Mouse (Mus musculus) CH12.LX (cell line): ENCODE data around the gene Wdfy2.

Experiments
- CTCF ChIP-seq, 2 experiments: IDR thresholded peaks in 1 of 2; conservative IDR thresholded peaks in 1 of 2; 2 replicates each; pipeline ENCODE4 v1.5.1; 2011 to 2012; ENCODE audit warnings: low read depth in 2 of 2, low read length in 2 of 2, improper control_type of control experiment in 1 of 2, inconsistent platforms in 1 of 2, mild to moderate bottlenecking in 1 of 2, moderate library complexity in 1 of 2
- ELF1 ChIP-seq: IDR thresholded peaks from 2 replicates; pipeline ENCODE4 v1.6.1; 2014; ENCODE audit warnings: low read depth, mild to moderate bottlenecking, inconsistent platforms, low read length, improper control_type of control experiment
- GABPA ChIP-seq: IDR thresholded peaks from 2 replicates; pipeline ENCODE4 v1.6.1; 2012; ENCODE audit warnings: low read depth, low read length, improper control_type of control experiment, inconsistent platforms; ENCODE audit not compliant: insufficient replicate concordance
- PAX5 ChIP-seq: IDR thresholded peaks from 2 replicates; pipeline ENCODE4 v1.6.1; 2012; ENCODE audit warnings: low read length, inconsistent platforms, mixed read lengths
- POLR2A ChIP-seq: IDR thresholded peaks from 2 replicates; pipeline ENCODE4 v1.6.1; 2011; ENCODE audit warnings: low read depth, mild to moderate bottlenecking, improper control_type of control experiment, low read length

DNA sequence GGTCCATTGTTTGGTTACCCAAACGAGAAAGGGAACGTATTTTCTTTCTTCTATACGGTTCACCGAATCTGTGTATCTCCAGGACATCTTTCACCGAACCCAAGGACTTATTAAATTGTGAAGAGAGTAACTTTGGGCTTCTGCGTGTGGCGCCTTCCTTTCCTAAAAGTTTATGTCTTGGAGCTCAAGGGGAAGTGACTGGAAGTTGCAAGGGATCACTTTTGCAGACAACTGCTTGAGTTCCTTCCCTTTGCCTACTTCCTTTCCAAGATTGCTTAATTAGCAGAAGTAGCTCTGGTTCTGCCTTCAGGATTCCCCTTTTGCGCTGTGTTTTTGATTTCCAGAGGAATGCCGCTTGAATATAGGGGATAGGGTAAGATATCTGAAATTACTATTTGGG is 858 bp downstream of the Wdfy2 start:
- no peak for TF ChIP-seq ELF1
- no peak for TF ChIP-seq POLR2A
- TF ChIP-seq CTCF (conservative IDR thresholded peaks at IDR 0.05 in 1 of 2, IDR thresholded peaks at IDR 0.05 in 1 of 2; ENCODE audit: low read depth in 2 of 2, low read length in 2 of 2) = no peak
- TF ChIP-seq PAX5 = no peak
- no peak for TF ChIP-seq GABPA
